Mouse (Mus musculus) right cerebral cortex, postnatal 14 days (tissue): Measurements from ENCODE around the gene Sertad2.

Experiments
- DNase-seq: peaks from one replicate; pipeline ENCODE4 v3.0.0; 2022

Sertad2 gene

DNA sequence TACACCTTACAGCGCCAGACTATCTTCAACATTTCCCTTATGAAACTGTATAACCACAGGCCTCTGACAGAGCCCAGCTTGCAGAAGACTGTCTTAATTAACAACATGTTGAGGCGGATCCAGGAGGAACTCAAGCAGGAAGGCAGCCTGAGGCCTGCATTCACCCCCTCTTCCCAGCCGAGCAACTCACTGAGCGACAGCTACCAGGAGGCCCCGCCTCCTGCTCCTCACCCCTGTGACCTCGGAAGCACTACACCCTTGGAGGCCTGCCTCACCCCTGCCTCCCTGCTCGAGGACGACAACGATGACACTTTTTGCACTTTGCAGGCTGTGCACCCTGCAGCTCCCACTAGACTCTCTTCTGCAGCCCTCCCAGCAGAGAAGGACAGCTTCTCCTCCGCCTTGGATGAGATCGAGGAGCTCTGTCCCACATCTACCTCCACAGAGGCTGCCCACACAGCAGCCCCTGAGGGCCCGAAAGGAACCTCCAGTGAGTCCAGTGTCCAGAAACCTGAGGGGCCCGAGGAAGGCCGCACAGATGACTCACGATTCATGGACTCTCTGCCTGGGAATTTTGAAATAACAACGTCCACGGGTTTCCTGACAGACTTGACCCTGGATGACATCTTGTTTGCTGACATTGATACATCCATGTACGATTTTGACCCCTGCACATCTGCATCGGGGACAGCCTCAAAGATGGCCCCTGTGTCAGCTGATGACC, 105.0 kb downstream of the Sertad2 start:
- DNase-seq, result no peak

DNA sequence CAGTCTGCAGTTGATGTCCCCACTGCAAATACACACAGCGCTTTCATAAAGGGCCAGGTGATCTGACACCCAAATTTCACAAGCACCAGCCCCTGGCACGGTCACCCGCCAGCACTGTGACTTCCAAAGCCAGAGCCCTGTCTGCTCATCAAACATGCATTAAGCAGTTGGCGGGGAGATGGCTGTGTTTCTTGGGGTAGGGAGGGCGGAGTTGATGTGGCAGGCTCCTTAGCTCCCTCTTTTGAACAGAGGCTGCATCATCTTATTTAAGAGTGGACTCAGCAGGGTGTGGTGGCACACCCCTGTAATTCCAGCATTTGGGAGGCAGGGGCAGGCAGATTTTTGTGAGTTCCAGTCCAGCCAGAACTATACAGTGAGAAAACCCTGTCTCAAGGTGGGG, 106.4 kb downstream of the Sertad2 start:
- no peak for DNase-seq

DNA sequence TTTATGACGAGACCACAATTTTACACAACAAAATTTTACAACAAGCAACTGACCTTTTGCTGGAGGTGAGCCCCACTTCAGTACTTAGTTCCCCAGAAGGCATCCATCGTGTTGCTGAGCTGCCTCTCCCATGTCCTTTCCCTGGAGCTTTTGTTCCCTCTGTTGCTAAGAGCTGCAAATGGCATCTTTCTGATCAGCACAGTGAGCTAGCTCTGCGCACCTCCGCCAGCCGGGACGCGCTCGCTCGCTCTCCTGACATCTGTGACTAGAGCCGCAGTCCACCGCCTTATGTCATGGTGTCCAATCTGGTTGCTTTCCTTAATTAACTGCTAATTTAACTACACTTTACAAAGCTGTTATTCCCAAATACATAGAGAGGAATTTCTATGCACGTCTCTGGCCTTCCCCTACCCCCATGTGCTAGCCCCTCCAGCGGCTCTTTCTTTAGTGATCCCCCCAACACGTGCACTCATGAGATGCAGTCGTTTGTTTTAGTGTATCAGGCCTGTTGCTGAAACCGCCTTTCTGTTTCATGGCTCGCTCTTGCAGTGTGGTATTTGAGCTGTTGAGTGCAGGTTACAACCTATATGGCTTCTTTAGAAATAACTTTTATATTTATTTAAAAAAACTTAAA, 107.1 kb downstream of the Sertad2 start:
- no peak for DNase-seq

DNA sequence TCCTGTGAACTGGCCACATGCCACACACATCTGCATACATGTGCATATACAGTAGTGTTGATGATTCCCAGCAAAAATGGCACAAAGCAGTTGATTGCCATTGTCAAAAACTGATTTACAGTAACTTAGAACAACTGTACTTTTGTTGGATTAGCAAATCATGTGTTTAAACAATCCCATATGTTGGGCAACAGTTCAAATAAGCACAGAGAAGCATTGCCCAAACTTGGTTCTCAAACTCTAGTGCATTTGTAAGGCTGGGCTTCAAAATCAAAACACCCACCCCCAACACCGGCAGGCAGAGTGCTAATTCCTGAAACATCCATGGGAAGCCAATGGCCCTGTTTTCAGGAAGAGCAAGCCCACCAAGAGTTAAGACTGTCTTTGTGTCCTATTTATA, 108.1 kb downstream of the Sertad2 start:
- no peak for DNase-seq

DNA sequence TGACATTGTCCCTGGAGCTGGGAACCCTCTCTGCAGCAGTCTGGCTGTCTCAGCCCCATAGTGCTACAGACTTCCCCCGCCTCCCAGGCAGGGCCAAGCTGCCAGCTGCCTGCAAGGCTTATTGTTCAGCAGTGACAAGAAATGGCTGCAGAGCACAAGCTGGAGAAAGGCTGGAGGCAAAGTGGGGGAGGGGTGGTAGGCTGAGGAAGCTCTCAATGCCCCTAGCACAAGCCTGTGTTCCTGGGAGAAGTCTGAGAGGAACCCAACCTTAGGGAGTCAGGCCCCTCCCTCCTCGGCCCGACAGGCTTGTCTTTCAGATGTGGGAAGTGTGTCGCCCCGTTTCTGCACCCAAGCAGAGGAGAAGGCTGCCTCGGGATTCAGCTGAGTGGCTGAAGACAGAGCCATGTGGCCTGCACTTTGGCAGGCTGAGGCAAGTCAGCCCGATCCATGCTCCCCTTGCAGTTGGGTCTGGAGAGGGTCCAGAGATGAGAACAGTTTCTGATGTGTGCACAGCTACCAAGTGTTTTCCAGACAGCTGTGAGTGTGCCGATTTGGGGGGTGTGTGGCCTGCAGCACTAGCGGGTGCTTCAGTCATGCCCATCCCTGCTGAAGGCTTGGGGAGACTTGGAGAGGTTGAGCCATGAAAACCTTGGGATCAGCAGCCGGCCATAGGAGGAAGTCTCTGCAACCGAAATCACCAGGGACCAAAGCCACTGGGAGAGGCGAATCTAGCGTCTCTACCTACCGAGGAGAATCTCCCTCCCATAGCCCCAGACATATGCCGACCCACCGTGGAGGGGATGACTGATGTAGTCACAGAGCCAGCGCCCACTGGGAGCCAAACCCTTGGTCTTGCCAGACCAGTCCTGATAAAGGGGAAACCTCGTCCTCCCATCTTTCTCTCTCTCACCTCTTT, 113.0 kb downstream of the Sertad2 start:
- DNase-seq, result peak; percentile 70

DNA sequence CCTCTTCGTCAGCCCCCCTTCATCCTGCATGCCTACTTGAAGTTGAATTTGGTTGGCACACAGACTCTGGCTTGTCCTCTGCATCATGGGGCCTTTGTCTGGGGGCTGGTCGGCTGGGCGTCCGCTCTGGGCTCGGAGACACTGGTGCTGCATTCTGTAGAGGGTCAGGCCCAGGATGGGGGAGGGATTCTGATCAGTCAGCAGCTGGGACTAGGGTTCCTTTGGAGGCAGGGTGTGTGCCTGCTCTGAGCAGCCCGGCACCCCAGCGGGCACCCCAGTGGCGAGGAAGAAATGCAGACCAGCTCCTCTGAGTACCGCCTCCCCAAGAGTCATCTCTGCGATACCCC, 113.6 kb downstream of the Sertad2 start:
- no peak for DNase-seq

DNA sequence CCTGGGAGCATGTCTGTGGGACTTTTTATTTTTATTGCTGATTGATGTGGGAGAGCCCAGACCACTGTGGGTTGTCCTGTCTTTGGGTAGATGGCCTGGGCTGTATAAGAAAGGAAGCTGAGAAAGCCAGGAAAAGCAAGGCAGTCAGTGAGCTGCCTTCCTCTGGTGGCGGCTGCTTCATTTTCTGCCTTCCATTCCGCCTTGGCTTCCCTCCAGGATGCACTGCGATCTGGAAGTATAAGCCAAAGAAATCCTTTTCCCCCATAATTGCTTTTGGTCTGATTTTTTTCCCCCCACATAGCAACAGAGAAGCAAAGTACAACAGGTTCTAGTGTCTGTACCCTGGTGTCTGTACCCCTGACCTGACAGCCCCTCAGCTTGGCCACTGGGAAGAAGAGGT, 116.0 kb downstream of the Sertad2 start:
- peak; percentile 75 for DNase-seq

DNA sequence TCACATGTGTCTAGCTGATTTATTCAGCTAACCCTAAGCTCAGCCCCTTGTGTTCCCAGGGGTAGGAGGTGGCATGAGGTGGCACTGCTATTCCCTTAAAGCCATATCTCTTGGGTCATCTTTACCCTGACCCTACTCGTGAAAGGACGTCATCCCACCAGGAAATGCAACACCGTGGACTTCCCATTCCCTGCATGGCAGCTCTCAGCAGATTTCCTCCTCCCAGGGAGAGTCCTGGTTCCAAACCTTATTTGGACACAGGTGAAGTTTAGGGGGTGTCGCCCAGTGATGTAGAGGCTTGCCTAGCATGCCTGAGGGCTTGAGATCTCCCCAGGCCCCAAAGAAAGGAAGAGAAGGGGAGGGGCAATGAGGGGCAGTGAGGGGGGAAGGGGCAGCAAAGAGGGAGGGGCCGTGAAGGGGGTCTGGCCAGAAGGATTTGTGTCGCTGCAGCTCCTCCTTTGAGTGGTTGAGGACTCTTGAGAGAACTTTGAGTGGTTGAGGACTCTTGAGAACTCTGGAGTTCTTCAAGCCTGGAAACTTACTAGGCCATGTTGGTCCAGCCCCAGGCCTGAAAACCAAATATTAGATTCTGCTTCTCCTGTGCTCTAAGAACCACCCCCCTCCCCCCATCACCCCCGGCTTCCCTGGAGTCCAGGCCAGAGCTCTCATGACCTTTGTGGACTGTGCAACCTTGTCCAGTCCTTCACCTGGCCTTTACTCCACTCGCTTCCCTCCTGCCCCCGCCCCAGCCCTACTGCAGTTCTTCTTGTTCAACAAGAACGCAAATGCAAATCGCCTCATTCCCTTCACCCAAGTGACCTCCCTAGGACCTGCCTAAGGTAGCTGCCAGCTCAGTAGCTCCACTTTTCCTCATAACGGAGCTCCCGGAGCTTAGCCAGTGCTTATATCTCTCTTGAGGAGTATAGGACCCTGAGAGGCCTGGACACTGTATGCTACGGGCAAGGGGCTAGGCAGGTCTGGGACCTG, 117.4 kb downstream of the Sertad2 start:
- no peak for DNase-seq

DNA sequence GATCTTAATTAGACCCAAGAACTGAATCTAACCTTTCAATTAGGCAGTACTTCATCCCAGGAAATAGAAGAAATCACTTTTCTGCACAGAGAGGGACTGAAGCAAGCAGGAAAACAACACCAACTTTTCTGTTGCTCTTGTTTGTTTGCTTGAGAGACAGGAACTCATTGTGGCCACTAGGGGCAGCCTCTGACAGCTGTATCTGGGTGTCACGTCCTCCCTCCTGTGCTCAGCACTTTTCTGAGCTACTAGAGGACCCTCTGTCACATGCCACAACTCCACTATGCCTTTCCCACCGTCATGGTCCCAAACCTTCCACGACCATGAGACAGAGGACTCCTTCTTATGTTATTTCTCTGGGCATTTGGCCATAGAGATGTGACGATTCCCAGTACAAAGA, 118.6 kb downstream of the Sertad2 start:
- DNase-seq, result no peak

DNA sequence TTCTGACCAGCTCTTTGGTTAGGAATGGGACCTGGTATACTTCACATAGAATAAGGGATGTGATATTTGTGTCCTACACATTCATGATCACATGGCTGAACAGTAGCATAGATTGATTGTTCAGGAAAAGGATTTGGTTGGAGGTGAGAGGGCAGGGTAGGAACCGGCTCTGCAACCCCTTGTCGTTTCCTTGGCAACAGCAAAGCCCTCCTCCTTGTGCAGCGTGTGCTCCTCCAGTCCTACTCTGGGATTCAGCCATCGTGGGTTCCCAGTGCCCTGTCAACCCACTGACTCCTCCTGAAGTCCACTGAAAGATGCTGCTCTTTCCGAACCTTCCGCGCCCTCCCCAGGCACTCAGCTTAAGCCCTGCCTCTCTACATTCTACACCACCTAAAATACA, 119.8 kb downstream of the Sertad2 start:
- DNase-seq, result no peak

DNA sequence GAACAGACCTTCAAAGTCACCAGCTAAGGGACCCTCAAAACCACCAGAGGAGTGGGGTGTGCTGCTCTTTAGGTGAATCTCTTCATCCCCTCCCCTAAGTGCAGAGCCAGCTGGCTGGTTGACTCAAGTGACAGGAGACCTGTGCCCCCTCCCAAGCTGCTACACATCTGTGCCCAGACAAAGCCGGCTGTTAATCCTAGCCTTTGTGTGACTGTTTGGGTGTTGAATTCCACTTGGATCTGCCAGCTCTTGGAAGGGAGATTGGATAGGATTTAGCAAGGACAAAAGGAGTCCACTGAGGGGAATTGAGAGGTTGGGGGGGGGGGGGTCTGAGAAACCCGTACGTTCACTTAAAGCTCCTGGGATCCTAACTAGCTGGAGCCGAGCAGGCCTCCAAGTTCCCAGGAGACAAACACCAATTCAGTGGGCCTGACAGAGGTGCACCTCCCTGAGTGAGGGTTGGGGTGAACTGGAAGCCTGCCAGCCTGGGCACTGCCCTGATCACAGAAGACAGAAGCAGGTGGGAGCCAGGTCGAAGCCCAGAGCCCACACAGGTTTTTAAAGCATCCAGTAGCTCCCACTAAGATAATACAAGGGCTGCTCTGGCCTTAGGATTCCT, 120.6 kb downstream of the Sertad2 start:
- DNase-seq, result no peak

DNA sequence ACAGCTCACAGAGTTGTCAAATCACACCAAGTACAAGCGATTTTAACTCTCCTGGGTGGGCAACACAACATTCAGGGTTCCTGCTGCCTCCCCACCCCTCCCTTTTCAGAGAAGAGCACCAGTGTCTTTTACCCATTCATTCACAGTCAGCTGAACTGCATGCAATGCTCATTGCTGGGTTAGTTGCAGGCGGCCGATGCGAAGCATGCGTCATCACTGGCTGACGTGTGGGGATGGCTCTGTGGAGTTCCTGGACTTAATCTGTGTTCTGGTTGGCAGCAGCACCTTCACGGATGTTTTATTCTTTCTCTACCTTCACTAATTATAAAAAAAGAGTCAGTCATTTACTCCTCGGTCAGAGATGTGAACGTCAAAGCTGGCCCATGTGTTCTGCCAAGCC, 121.8 kb downstream of the Sertad2 start:
- DNase-seq, result no peak

DNA sequence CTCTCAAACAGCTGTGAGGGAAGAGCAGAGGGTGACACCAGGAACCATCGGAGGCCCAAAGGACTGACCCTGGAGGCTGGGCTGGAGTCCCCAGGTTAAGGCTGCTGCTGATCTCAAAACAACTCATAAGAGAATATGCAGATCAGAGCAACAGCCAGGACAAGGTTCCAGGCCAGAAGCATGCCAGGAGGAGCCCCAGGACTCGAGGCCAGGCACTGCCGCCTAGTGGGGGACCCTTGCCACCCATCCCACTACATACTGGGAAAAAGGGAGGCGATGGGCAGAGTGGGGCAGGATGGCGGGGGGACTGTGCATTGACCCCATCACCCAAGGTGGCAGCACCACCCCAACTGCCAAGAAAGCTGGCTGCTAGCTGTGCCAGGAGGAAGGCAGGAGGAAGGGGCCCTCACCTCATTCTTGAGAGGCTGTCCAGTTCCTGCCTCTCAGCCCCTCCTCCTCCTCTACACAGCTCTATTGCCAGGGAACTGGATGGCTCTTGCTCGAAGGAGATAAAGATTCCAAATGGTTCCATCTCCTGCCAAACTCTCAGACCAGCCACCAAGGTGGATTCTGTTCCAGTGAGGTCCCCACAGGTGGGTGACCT, 128.8 kb downstream of the Sertad2 start:
- DNase-seq, result no peak

DNA sequence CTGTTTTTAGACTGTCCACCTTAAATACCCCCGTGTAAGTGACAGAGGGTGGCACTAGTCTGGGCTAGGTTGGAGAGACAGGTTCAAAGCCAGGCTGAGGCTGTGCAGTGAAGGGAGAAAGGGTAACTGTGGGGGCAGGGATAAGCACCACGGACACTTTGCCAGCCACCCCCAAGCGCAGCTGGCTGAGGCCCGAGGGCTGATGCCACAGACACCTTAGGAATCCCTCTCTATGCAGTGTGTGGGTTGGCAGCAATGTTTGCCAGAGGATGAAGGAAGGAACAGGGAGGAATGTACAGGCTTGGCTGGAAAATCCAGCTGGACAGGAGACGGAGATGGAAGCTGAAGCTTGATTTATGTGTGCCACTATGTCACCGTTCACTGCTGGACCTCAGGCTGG, 129.5 kb downstream of the Sertad2 start:
- no peak for DNase-seq

DNA sequence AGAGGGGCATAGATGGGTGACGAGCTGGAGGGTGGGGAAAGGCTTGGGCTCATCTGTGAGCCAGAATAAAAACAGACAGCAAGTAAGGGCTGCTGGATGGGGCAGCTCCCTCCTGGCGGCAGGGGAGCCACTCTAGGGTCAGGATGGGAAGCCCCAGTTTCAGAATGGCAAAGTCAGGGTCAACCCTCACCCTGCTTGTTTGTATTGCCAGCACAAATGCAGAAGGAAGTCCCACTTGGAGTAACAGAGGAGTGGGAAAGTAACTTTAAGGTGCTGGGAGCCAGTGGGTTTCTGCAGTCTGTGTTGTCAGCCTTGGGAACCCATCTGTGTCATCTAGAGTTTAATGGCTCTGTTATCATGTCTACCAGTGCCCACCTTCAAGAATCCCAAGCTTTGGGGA, 136.3 kb downstream of the Sertad2 start:
- DNase-seq, result no peak

DNA sequence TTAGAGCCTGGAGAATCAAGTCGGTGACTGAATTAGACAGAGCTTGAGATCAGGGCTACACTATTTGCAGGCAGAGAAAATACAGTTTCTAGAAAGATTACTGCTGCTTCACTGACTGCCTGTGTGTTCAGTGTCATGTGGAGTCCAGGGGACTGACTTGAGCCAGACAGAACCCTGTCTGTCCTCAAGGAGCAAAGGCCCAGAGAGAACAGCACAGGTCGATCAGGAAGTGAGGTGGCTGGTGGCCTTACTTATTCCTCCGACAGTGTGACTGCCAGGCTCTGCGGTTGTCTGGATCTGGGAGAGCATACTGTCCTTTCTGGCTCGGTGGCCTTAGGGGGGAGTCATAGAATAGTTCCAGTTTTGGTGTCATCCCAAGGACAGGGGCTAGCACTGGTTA, 137.7 kb downstream of the Sertad2 start:
- DNase-seq, result no peak

DNA sequence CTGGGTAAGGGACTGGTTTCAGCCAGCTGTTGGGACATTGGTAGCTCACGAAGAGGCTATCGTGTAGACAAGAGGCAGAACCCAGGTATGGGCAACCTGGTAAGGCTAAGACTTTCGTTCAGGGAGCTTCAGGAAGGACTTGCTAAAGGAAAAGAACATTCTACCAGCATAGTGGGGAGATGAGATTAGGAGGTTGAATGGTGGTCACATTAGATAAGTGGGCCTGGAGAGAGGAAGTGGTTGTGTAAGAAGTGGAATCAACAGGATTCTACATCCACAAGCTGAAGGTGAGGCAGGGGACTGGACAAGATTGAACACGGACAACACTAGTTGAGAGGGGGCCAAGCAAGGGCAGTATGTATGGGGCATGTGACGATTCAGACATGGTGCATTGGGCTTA, 138.6 kb downstream of the Sertad2 start:
- DNase-seq, result no peak

DNA sequence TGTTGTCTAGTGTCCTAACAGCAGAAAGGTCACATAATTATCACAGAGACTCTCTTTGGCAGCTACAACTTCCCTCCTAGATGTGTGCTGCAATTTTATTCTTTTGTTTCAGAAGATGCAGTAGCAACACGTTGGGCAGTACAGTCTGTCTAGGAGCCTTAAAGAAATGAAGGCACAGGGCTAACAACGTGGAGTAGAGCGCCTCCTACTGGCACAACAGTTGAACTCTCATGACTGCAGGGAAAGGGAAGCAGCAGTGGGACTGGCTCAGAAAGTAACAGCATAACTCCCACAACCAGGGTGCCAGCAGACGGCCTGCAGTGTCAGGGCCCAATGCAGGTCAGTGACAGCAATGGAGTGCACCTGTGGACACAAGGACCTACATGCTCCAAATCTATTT, 147.9 kb downstream of the Sertad2 start:
- DNase-seq, result peak; percentile 63
